Mouse (Mus musculus): ENCODE measurements at regions not wholly inside any gene's neighbourhood (a gene's known extent, or its start where the extent isn't known, plus 50 kb on each side); places are given as distances from the start of the nearest gene placed in this dataset.

DNA sequence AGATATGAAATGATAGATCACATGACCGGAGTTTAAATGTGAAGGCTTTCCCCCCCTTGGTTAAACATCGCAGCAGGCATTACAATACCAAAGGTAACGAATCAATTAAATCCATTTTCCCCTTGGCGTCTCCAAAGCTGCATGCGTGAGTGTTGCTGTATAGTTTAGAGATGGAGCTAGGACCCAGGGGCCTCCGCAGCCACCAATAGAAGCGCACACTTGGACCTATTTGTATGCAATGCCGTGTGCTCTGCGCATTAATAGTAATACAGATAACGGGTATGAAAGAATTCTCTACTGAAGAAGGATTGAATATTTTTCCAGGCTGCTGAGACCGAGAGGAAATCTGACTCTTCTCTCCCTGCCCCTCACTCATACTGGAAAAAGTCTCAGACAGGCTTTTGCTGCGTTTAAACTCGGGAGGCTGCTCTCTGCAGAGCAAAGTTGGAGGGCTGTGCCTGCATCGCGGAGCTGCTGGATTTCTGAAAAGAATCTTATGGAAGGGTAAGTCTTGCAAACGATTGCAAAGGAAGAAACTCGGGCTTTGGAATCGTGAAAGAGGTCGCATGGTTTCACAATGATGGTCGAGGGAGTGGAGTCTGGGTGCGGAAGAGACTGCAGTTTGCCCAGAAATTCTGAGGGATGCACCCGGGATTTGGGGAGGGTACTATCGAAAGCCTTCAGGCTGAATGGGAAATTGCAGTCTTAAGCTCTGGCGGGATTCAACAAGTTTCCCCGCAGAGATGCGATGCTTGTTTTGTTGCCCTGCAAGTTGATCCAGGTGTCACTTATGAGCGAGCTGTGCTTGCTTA lies 280.5 kb upstream of the Robo1 start:
- intact Hi-C loops (cut with DNase I), result no loop called here
- Histone ChIP-seq H3K4me3 (peak overlapping the region; percentile 47), H3K27ac (no peak overlapping the region)
- no peak for DNase-seq
- TF ChIP-seq CTCF (IDR thresholded peaks at IDR 0.05), result no peak

- Histone ChIP-seq H3K27ac (no peak overlapping the region), H3K4me3 (peak overlapping the region; percentile 47; the same call in 1 of the 2 replicates)
- intact Hi-C loops (cut with DNase I), result no loop called here
- no peak for DNase-seq
- no peak for TF ChIP-seq CTCF (IDR thresholded peaks at IDR 0.05)
Measured at GRCm38 (mm10) chr16:72028216-72028610, 279.9 kb upstream of the Robo1 start.

DNA sequence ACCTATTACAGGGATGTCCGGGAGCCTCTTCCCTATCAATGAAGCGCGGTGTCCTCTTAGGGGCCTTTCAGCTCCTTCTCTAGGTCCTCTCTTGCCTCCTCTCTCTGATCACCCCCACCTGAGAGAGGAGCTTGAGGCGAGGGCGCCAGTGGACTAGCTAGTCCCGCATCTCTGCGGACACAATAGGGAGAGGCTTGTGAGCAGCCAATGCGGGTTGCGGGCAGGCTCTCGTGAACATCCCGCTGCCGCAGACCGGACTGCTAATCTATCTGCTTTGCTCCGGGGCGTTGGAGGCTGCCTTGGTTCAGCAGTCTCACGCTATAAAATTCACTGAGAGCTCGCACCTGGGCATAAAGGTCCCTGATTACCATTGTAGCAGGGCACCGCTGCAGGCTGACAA lies 279.3 kb upstream of the Robo1 start:
- Histone ChIP-seq H3K27ac (no peak overlapping the region), H3K4me3 (peak overlapping the region; percentile 15; the same call in 1 of the 2 replicates)
- DNase-seq, result no peak
- intact Hi-C loops (cut with DNase I), result no loop called here
- no peak for TF ChIP-seq CTCF (IDR thresholded peaks at IDR 0.05)

DNA sequence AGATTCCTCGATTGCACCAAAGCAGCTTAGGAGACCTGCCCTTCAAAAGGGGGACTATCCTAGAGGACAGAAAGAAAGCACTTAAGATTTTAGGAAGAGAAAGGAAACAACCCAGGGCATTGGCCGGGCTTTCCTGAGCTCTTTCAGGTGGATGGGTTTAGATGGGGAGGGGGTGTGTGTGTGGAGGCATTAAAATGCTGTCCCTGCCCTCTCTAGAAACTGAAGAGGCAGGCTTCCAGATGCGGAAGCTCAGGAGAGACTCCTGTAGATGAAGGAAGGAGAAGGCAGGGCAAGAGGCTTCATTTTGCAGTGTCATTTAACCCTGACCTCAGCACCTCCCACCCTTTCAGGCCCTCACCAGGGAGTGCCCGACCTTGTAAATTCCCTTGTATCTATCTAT lies 278.8 kb upstream of the Robo1 start:
- intact Hi-C loops (cut with DNase I), result no loop called here
- DNase-seq, result no peak
- Histone ChIP-seq H3K4me3 (no peak overlapping the region), H3K27ac (no peak overlapping the region)
- no peak for TF ChIP-seq CTCF (IDR thresholded peaks at IDR 0.05)

DNA sequence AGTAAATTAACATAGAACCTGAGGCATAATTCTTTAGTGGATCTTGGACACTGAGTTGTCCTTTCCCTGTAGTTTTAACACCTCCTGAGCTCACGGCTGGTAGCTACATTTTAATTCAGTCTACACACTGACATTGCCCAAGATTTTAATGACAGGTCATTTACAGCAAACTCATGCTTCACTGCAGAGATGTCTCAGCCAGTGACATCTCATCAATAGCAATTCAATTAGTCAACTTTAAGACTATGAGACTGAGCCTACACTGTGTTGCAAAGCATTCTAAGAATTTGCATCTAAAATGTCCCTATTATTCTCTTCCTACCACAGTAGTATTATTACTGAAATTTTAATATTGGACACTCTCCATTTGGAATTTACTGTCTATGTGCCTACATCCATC lies 239.9 kb upstream of the Robo1 start:
- no peak for TF ChIP-seq CTCF (IDR thresholded peaks at IDR 0.05)
- DNase-seq, result no peak
- Histone ChIP-seq H3K4me3 (no peak overlapping the region), H3K27ac (no peak overlapping the region)
- intact Hi-C loops (cut with DNase I), result no loop called here

DNA sequence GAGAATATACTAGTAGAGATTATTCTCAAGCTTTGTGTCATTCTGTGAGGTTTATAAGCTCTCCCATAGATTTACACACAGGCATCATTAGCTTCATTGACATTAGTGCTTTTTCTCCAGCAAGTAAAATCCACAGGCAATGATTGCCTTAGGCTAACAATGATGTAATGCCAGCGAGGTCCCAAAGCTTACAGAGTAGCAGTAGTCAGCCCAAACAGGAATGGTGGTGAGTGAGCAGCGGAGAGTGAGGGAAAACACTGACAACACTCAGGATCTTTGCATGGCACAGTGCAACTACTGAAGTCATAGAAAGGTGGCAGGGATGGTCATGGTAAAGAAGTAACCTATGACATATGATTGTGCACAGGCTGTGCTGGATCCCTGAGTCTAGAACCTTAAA lies 238.5 kb upstream of the Robo1 start:
- Histone ChIP-seq H3K27ac (no peak overlapping the region), H3K4me3 (no peak overlapping the region)
- no peak for TF ChIP-seq CTCF (IDR thresholded peaks at IDR 0.05)
- DNase-seq, result no peak
- intact Hi-C loops (cut with DNase I), result no loop called here

DNA sequence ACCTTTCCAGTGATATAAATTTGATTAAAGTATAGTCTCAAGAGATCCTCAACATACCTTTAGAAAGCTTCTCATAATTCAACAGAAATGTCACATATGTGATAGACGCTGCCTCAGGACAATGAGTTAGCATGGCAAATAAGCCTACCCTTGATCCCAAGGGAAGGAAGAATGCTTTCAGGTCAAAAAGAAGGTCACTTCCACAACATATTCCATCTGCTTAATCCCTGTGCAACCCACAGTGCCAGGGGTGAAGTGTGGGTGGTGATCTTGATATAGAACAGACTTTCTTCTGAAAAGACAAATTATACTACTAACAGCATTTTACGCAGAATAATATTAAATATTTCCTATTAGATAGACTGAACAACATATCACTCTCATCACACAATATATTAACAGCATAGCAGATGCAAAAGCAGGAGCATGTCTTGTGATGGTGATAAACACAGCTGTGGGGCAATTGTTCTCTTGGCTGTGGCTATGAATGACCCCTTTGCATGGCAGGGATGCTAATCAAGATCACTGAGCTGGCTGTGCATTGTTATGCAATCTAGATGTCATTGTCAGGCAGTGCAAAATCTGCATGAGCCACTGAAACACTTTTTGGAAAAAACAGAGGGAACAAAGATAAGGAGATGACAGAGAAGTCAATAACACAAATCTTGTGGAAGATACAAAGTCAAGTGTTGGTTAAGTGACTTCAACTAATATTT lies 236.2 kb upstream of the Robo1 start:
- Histone ChIP-seq H3K4me3 (no peak overlapping the region), H3K27ac (no peak overlapping the region)
- no peak for TF ChIP-seq CTCF (IDR thresholded peaks at IDR 0.05)
- intact Hi-C loops (cut with DNase I), result no loop called here
- DNase-seq, result no peak

GRCm38 (mm10) chr16:72085181-72085580 lies 222.9 kb upstream of the Robo1 start:
- DNase-seq, result no peak
- intact Hi-C loops (cut with DNase I), result no loop called here
- Histone ChIP-seq H3K27ac (no peak overlapping the region), H3K4me3 (no peak overlapping the region)
- no peak for TF ChIP-seq CTCF (IDR thresholded peaks at IDR 0.05)

DNA sequence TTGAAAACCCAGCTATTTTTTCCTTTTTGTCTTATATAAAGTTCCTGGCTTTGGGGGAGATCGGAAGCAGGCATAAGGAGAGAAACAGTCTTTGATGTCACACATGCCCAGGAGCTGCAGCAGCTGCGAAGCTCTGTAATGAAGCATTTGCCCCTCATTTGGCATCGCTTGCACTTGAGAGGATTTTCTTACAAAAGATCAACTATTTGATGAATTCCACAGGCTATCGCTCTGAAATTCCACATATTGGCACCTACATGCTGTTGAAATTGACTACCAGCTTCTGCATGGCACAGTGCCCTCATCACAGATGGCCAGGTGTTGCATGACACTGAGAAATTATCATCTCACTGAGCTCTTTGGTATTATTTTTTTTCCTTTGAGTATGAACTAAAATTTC lies 220.1 kb upstream of the Robo1 start:
- DNase-seq, result no peak
- Histone ChIP-seq H3K27ac (no peak overlapping the region), H3K4me3 (no peak overlapping the region)
- intact Hi-C loops (cut with DNase I), result no loop called here
- TF ChIP-seq CTCF (IDR thresholded peaks at IDR 0.05), result no peak

GRCm38 (mm10) chr16:72088916-72089315 lies 219.2 kb upstream of the Robo1 start:
- Histone ChIP-seq H3K4me3 (no peak overlapping the region), H3K27ac (no peak overlapping the region)
- no peak for DNase-seq
- intact Hi-C loops (cut with DNase I), result no loop called here
- TF ChIP-seq CTCF (IDR thresholded peaks at IDR 0.05), result no peak

Measured in gastrocnemius, adult 2 months (tissue).